Mouse (Mus musculus) layer of hippocampus, adult 9-11 months (tissue): ENCODE data around the gene Eif4ebp2.

Source experiments
- DNase-seq: peaks from one replicate; pipeline ENCODE4 v3.0.0; 2022

Eif4ebp2 gene

GRCm38 (mm10) chr10:61452645-61453044, at the start of gene Eif4ebp2:
Gene Eif4ebp2, minus strand, starts transcription at chr10:61452661.
- DNase-seq: peak; percentile 98

- no peak for DNase-seq
Observed at GRCm38 (mm10) chr10:61500756-61501155, 48.3 kb upstream of the Eif4ebp2 start.

GRCm38 (mm10) chr10:61499505-61500466, 47.3 kb upstream of the Eif4ebp2 start:
- DNase-seq: peak; percentile 52

GRCm38 (mm10) chr10:61496231-61496630, 43.8 kb upstream of the Eif4ebp2 start:
- no peak for DNase-seq

- no peak for DNase-seq
Observed at GRCm38 (mm10) chr10:61495461-61495860, 43.0 kb upstream of the Eif4ebp2 start.

GRCm38 (mm10) chr10:61492040-61492439, 39.6 kb upstream of the Eif4ebp2 start:
- peak; percentile 45 for DNase-seq

- no peak for DNase-seq
Observed at GRCm38 (mm10) chr10:61491573-61491972, 39.1 kb upstream of the Eif4ebp2 start.

GRCm38 (mm10) chr10:61488522-61489110, 36.2 kb upstream of the Eif4ebp2 start:
- no peak for DNase-seq

GRCm38 (mm10) chr10:61486551-61487339, 34.3 kb upstream of the Eif4ebp2 start:
- no peak for DNase-seq

- no peak for DNase-seq
Observed at GRCm38 (mm10) chr10:61484801-61485200, 32.3 kb upstream of the Eif4ebp2 start.

- DNase-seq: no peak
Observed at GRCm38 (mm10) chr10:61482771-61483170, 30.3 kb upstream of the Eif4ebp2 start.

GRCm38 (mm10) chr10:61480488-61480887, 28.0 kb upstream of the Eif4ebp2 start:
- no peak for DNase-seq

- DNase-seq: no peak
Observed at GRCm38 (mm10) chr10:61479927-61480326, 27.5 kb upstream of the Eif4ebp2 start.

GRCm38 (mm10) chr10:61479461-61479860, 27.0 kb upstream of the Eif4ebp2 start:
- DNase-seq: no peak

GRCm38 (mm10) chr10:61476440-61477165, 24.1 kb upstream of the Eif4ebp2 start:
- no peak for DNase-seq

GRCm38 (mm10) chr10:61475594-61476439, 23.4 kb upstream of the Eif4ebp2 start, which contains the start of gene Lrrc20:
Gene Lrrc20, plus strand, starts transcription at chr10:61475801.
- DNase-seq: peak; percentile 96

- DNase-seq: no peak
Observed at GRCm38 (mm10) chr10:61474344-61474743, 21.9 kb upstream of the Eif4ebp2 start.

- DNase-seq: no peak
Observed at GRCm38 (mm10) chr10:61473640-61474039, 21.2 kb upstream of the Eif4ebp2 start.

- no peak for DNase-seq
Observed at GRCm38 (mm10) chr10:61468900-61469299, 16.4 kb upstream of the Eif4ebp2 start.

- no peak for DNase-seq
Observed at GRCm38 (mm10) chr10:61466873-61467272, 14.4 kb upstream of the Eif4ebp2 start.

GRCm38 (mm10) chr10:61466242-61466641, 13.8 kb upstream of the Eif4ebp2 start:
- DNase-seq: no peak
